Mouse (Mus musculus) liver, postnatal 0 days (tissue): ENCODE measurements around the gene Fchsd2. TPM values are rescaled to one million over a fixed set of nuclear protein-coding genes. Genes with fewer than 3 reads are reported as not detected.

Experiments used
- ATAC-seq: fragments of 200-750 bp; cut with Nextera tagmentation; 2 replicates; pipeline ENCODE4 v1.8.0; 2017; ENCODE audit warnings: mild to moderate bottlenecking, moderate library complexity
- DNase-seq: peaks from one replicate; pipeline ENCODE4 v3.0.0-alpha.2; 2016
- H3K27ac ChIP-seq: fragments of 300-500 bp; sonication (generic); 2 replicates; pipeline ENCODE4 v1.5.1; 2014; ENCODE audit warnings: antibody characterized with exemption, moderate library complexity, mild to moderate bottlenecking, low read depth
- H3K27me3 ChIP-seq: fragments of 300-500 bp; sonication (generic); 2 replicates; pipeline ENCODE4 v1.6.1; 2014; ENCODE audit warnings: low read length, control low read depth, mixed read lengths; ENCODE audit not compliant: insufficient read depth
- H3K36me3 ChIP-seq: fragments of 300-500 bp; sonication (generic); replicated peaks from 2 replicates; pipeline ENCODE4 v1.6.1; 2014; ENCODE audit warnings: mild to moderate bottlenecking, control low read depth, low read length, moderate library complexity, mixed read lengths; ENCODE audit not compliant: insufficient read depth
- H3K4me1 ChIP-seq: fragments of 300-500 bp; sonication (generic); 2 replicates; pipeline ENCODE4 v1.6.1; 2014; ENCODE audit warnings: antibody characterized with exemption, mild to moderate bottlenecking, control low read depth; ENCODE audit not compliant: insufficient read depth
- H3K4me2 ChIP-seq: fragments of 300-500 bp; sonication (generic); 2 replicates; pipeline ENCODE4 v1.6.1; 2014; ENCODE audit warnings: low read depth, mild to moderate bottlenecking, low read length, moderate library complexity, mixed read lengths
- H3K4me3 ChIP-seq: fragments of 300-500 bp; sonication (generic); 2 replicates; pipeline ENCODE4 v1.5.1; 2014; ENCODE audit warnings: low read depth, low read length
- H3K9ac ChIP-seq: fragments of 300-500 bp; sonication (generic); replicated peaks from 2 replicates; pipeline ENCODE4 v1.6.1; 2014; ENCODE audit warnings: mild to moderate bottlenecking, moderate library complexity
- H3K9me3 ChIP-seq: fragments of 300-500 bp; sonication (generic); 2 replicates; pipeline ENCODE4 v1.6.1; 2016; ENCODE audit warnings: mild to moderate bottlenecking, control low read depth, low read length, mixed read lengths
- CTCF ChIP-seq: sonication (generic); IDR thresholded peaks from 2 replicates; pipeline ENCODE4 v1.5.1; 2016; ENCODE audit warnings: antibody characterized with exemption, low read depth
- EP300 ChIP-seq: IDR thresholded peaks from 2 replicates; pipeline ENCODE4 v1.6.1; 2016; ENCODE audit warnings: antibody characterized with exemption, low read depth, mild to moderate bottlenecking
- WGBS: fragments of 180-500 bp; shearing (Covaris S2); extraction: QIAGEN DNeasy Blood & Tissue Kit; methylation state at CpG from one replicate; pipeline ENCODE4 v1.1.7; 2014; ENCODE audit not compliant: insufficient replicate concordance; 5-methylcytosine and 5-hydroxymethylcytosine counted together
- polyA plus RNA-seq: library from polyadenylated mRNA; unstranded; fragments of >200 nt; fragmentation: Nextera tagmentation; extraction: Ambion mirVana; gene quantifications from 2 replicates; pipeline ENCODE4 v1.2.1, GENCODE M21; 2015

Fchsd2 gene
- 7.4 and 7.8 TPM in 2 replicates for polyA plus RNA-seq

DNA sequence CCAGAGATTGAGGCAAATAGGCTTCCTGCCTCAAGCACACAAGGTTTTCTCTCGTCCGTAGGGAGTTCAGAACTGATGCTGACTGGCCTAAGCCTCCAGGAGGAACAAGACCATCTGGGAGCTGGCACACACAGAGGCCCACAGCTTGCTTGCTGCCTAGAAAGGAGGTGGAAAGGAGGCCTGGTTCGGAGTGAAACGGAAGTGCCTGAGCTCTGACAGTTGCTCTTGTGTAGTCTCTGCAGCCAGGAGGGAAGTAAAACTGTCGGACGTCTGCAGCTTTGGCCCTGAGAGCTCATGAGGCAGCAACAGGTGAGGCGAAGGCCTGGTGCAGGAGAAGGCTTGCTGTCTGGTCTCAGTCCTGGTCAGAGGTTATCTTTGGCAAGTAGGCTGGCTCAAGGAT lies at the start of gene Fchsd2:
Gene Fchsd2, plus strand, starts transcription at position 246 of the 400 bp plus-strand sequence.
- H3K4me1 ChIP-seq, result peaks cover 17% of the 10 kb centered on the region

DNA sequence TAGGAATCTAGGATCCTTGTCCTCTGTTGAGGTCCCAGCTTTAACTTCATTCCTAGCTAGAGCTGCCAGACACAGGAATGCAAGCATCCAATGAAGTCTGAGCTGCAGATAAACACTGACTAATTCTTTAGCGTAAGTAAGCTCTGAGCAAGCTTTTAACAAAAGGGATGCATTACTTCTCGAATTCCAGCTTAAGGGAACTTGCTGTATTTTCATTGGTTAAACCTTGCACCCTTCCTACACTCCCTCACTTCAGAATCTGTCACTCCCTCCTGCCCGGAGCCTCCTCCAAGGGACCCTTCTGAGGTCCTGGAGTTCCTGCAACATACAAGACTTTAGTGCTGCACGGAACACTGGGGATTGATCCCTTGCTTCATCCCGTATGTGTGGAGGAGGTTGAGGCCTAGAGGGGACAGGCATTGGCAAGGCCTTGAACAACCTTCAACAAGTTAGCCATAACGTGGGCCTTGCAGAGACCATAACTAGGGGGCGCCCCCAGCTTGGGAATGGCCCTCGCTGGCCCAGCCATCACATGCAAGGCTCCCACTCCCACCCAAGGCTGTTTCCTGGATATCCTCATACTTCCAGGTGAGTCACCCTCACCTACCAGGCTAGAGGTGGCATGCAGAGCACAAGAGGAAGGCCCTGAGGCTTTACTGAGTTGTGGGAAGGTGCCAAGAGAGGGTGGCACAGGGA lies 48.7 kb upstream of the Fchsd2 start:
- ATAC-seq, result no peak
- DNase-seq, result no peak
- H3K9ac ChIP-seq, result no peak overlapping the region
- peaks cover 20% of the 10 kb centered on the region for H3K4me1 ChIP-seq
- TF ChIP-seq CTCF, result 0 out of 2 replicates have a peak, but pooled peaks have one; percentile 22
- TF ChIP-seq EP300, result no peak
- H3K36me3 ChIP-seq, result no peaks in the 10 kb centered on the region
- no peak overlapping the region for H3K27ac ChIP-seq
- no peak overlapping the region for H3K4me2 ChIP-seq
- H3K4me3 ChIP-seq, result no peak overlapping the region
- no peaks in the 10 kb centered on the region for H3K27me3 ChIP-seq
- WGBS, result 74% methylated on average over 8 of the region's 8 CpGs
- no peaks in the 10 kb centered on the region for H3K9me3 ChIP-seq

More for the DNA sequence above, at the start of gene Fchsd2:
- DNase-seq, result peak; percentile 46
- WGBS, result 26% methylated on average over 7 of the region's 7 CpGs
- H3K4me3 ChIP-seq, result no peak within 1 kb of the TSS
- H3K9me3 ChIP-seq, result no peaks in the 10 kb centered on the region
- no peaks in the 10 kb centered on the region for H3K27me3 ChIP-seq
- no peak within 1 kb of the TSS for H3K4me2 ChIP-seq
- TF ChIP-seq CTCF (no peak), EP300 (no peak)
- ATAC-seq, result peak; percentile 15; the same call in 1 of the 2 replicates
- H3K27ac ChIP-seq, result peak within 1 kb of the TSS; percentile 44
- no peaks in the 10 kb centered on the region for H3K36me3 ChIP-seq
- no peak within 1 kb of the TSS; the same call in 1 of the 2 replicates for H3K9ac ChIP-seq

DNA sequence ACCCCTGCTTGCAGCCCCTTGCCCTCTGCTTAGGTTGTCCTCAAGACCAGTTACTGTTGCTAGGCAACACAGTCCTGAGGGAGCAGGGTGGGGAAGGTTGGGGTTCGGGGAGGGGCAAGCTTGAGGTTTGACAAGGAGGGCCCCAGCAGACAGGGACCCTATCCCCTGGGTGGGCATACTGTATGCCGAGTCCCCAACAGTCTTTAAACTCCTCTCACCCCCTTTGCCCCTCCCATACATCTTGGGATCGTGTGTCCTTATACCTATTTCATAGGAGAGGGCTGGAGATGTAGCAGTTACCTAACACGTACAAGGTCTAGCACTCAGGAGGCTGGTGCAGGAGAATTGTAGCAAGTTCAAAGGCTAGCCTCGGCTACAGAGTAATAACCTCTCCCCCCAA lies 44.4 kb upstream of the Fchsd2 start:
- DNase-seq (no peak), ATAC-seq (no peak)

DNA sequence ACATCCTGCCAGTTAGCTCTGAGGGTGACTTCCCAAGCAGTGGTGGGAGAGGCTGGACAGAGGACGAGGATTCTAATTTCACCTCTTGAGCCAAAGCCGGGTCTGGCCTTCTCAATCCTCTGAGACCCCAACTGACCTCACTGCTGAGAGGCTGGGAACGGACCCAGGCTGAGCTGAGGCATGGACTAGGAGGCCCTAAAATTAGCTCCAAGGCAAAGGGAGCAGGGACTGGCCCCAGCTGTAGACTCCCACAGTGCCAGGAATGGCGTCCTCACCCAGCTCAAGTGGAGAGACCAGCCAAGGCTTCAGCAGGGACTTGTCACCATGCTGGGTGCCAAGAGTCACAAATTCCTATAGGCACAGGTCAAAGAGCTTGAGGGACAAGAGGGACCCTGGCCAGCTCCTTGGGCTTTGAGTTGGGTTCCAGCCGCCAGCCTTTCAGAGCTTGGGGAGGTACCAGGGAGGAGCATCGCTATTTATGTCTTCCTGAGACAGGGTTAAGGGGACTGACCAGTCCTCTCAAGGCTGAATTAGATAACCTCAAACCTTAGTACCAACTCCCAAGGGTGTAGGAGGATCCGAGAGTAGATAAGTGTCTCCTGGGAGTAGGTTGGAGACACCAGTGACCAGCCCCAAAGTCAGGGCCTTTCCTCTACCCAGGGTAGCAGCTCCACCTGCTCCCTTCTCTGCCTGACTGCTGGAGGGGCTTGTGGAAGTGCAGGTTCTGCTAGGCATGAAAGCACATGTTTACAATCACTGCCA lies 43.2 kb upstream of the Fchsd2 start:
- Histone ChIP-seq H3K36me3 (no peaks in the 10 kb centered on the region), H3K27ac (no peak overlapping the region), H3K4me1 (0 out of 2 replicates have a peak, but pooled peaks cover 4% of the 10 kb centered on the region), H3K4me2 (no peak overlapping the region), H3K9me3 (no peaks in the 10 kb centered on the region), H3K27me3 (no peaks in the 10 kb centered on the region), H3K4me3 (no peak overlapping the region), H3K9ac (no peak overlapping the region)
- WGBS, result 70% methylated on average over 7 of the region's 7 CpGs
- ATAC-seq (no peak), DNase-seq (no peak)
- TF ChIP-seq CTCF (no peak), EP300 (no peak)

More for the DNA sequence above, 44.4 kb upstream of the Fchsd2 start:
- WGBS, result 78% methylated on average over 5 of the region's 5 CpGs
- TF ChIP-seq CTCF, result no peak
- TF ChIP-seq EP300, result no peak
- Histone ChIP-seq H3K27me3 (no peaks in the 10 kb centered on the region), H3K4me2 (no peak overlapping the region), H3K9me3 (no peaks in the 10 kb centered on the region), H3K27ac (no peak overlapping the region), H3K9ac (no peak overlapping the region), H3K36me3 (no peaks in the 10 kb centered on the region), H3K4me3 (no peak overlapping the region), H3K4me1 (0 out of 2 replicates have a peak, but pooled peaks cover 4% of the 10 kb centered on the region)

DNA sequence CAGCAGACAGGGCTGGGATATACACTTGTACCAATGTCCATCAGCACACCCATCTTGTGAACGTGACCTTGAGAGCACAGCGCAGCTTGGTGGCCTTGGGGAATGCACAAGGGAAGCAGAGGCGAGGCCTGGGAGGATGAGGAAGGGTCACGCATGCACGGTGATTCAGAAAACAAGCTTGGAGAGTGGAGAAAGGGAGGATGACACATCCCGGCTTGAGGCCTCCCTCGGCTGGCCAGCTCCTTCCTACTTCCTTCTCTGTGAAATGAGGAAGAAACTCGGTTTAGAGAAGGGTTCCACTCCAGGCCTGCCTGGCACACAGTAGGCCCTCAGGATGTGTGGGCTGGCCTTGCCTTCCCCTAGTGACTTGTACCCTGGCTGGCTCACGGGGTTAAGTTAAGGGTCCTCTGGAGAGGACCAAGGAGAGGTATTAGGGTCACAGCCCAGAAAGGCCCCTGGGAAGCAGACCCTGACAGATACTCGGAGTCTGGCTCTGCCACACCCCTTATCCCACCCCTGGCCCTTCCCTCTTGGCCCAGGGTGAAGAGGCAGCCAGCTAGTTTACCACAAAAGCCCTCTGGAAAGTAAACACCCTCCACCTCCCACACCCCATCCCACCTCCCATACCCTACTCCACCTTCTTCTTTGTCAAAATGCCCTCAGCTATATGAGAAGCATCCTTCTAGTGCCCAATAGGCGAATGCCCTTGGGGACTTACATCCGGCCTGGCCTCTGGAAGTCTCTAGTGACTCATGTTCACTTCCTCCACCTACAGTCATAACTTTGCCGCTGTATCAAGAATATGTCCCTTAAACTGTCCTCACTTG lies 41.7 kb upstream of the Fchsd2 start:
- H3K4me1 ChIP-seq, result 0 out of 2 replicates have a peak, but pooled peaks cover 4% of the 10 kb centered on the region
- no peaks in the 10 kb centered on the region for H3K9me3 ChIP-seq
- DNase-seq (peak; percentile 40), ATAC-seq (peak; percentile 51)
- no peak for TF ChIP-seq CTCF
- TF ChIP-seq EP300, result no peak
- no peak overlapping the region for H3K4me2 ChIP-seq
- peak overlapping the region; percentile 60; the same call in 1 of the 2 replicates for H3K27ac ChIP-seq
- no peaks in the 10 kb centered on the region for H3K27me3 ChIP-seq
- no peak overlapping the region for H3K9ac ChIP-seq
- H3K4me3 ChIP-seq, result no peak overlapping the region
- no peaks in the 10 kb centered on the region for H3K36me3 ChIP-seq
- WGBS, result 36% methylated on average over 13 of the region's 13 CpGs
